Mouse (Mus musculus): Measurements from ENCODE around the gene Nav2.

DNA sequence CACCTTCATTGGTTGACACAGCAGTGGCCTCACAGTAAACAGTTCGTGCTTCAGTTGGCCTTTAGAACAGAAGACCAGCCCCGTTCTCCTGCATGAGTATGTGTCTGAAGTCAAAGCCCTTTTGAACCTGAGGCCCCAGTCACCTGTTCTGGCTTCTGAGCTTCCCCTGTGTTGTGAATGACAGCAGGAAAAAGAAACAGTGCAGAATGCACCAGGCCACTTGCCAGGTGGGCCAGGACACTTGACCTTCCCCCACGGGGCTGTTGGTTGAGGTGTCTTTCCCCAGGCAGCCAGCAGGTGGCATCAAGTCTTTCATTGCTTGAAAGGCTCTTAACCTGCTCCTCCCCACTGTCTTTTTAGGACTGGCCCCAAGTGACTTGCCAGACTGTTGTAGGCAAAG, 562.8 kb downstream of the Nav2 start:
- TF ChIP-seq CTCF (IDR thresholded peaks at IDR 0.05; ENCODE audit: low read depth), result peak; percentile 83
- TF ChIP-seq EP300 (optimal IDR thresholded peaks at IDR 0.05), result no peak
